Mouse (Mus musculus) brain, embryonic 18.5 days (tissue): Measurements from ENCODE around the gene Dock9.
"Not testable (repeated sequence)": the region's sequence is repeated elsewhere in the genome, so short reads cannot be mapped to it uniquely, and the experiment has no call there.

Source experiments
- DNase-seq: peaks from one replicate; pipeline ENCODE4 v3.0.0-alpha.2; 2012; ENCODE audit warnings: low read depth, low spot score

The Dock9 gene

DNA sequence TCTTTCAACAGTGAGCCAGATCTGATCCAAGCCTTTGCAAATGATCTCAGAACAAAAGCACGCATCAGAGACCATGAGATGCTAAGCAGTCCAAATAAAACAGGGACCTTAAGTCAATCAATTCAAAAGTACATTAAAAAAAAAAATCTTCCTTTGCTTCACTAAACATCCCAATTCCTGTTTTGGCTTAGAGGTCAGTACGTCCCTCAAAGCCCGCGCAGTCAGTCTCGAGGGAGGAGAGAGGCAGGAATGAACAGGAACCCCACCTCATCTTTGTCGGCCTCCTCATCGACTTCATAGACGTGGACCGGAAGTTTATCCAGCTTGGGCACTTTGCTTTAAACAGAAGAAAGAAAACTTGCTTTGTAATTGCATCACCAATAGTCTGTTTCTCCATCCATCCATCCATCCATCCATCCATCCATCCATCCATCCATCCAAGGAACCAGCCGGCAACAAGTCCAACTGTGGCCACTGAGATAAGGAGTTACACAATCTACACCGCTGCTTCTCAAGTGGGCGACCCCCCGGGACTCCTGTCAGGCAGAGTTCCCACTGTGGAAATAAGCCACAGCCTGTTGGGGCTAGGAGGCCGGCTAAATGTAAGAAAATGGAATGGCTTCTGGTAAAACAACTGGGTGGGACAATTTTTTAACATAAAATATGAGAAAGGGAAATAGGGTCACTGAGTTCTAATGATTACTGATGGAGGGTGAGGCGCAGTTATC, 137.3 kb downstream of the Dock9 start:
- no peak for DNase-seq

- no peak for DNase-seq
These were observed 138.4 kb downstream of the Dock9 start for GRCm38 (mm10) chr14:121659061-121659824.

DNA sequence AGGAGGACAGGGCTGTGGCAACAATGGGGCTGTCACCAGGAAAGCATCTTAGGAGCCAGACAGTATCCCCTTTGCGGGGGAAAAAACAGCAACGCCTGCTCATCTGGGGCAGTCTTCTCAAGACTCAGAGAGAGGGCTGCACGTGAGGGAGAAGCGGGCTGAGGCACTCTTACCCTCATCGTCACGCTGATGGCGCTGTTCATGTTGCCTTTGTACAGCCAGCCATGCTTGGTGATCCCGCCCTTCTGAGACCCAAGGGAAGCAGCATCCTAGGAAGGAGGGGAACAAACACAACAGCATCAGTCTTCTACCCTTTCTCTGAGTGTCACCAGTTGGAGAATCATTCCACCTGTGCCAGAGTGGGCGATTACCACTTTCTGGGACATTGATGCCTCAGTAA, 139.1 kb downstream of the Dock9 start:
- DNase-seq, result no peak

GRCm38 (mm10) chr14:121657633-121658032, 140.0 kb downstream of the Dock9 start:
- DNase-seq, result no peak

DNA sequence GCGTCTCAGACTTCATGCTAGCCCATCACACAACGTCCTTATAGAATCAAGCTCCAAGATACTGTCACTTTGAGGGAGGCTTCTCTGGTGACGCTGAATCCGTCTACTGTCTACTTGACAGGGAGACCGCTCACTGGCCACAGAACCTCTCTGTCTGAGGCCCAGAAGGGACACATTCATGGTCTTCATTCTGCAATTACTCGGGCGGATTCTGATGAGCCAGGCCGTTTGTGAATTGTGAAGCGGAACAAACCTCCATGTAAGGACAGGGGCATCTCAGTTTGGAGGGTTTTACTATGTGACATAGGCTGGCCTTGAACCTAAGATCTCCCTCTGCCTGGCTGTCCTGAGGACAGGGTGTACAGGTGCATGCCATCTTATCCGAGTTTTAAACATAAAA, 140.7 kb downstream of the Dock9 start:
- no peak for DNase-seq

GRCm38 (mm10) chr14:121654977-121655376, 142.7 kb downstream of the Dock9 start:
- no peak for DNase-seq

GRCm38 (mm10) chr14:121654416-121654967, 143.1 kb downstream of the Dock9 start:
- DNase-seq, result no peak

DNA sequence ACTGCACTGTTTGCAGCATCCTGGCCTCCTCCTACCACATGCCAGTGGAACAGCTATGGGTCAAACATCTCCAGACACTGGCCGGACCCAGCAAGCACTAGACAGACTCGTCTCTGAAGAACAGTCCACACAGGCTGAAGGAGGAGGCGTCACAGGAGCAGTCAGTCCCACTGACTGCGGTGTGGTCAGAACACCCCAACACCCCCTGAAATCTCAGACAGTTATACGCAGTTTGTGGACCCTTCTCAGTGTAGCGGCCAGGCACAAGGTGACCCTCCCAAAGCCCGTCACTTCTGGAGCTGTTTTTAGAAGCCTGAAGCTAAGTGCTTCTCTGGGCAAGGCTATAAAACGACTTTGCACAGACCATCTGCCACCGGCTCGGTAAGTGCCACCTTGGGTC, 143.9 kb downstream of the Dock9 start:
- DNase-seq, result no peak

DNA sequence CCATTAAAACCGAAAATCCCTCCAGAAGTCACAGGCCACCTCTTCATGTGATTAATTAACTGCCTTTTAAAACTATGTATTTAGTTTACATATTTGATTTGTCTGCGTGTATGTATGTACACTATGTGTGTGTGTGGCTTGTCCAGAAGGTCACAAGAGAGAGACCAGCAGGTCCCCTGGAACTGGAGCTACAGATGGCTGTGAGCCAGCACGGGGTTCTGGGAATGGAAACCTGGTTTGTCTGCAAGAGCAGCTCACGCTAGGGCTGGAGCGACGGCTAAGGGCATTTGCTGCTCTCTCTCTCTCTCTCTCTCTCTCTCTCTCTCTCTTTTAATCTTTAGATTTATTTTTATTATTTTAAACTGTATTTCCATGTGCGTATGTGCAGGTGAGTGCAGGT, 144.4 kb downstream of the Dock9 start:
- DNase-seq, result no peak

DNA sequence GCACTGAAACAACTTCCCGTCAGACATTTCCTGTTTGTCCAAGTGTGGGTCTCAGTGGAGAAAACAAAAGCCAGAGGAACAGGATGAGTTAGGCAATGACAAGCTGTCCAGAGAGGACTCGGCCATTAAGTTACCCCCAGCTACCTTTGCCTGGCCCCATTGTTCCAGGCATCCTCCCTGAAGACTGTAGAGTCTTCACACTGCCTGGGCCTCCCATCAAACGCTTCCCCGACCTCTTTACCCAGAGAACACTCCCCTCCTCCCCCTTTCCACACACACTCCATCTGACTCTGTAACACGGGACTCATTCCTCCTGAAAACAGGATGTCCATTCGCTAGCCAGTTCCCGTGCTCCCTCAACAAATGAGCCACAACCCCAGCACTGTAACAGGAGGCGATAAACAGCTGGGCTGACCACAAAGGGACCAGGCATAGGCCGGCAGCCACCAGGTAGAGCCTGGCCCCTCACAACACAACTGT, 149.0 kb downstream of the Dock9 start:
- no peak for DNase-seq

GRCm38 (mm10) chr14:121647693-121648092, 149.9 kb downstream of the Dock9 start:
- DNase-seq, result no peak

DNA sequence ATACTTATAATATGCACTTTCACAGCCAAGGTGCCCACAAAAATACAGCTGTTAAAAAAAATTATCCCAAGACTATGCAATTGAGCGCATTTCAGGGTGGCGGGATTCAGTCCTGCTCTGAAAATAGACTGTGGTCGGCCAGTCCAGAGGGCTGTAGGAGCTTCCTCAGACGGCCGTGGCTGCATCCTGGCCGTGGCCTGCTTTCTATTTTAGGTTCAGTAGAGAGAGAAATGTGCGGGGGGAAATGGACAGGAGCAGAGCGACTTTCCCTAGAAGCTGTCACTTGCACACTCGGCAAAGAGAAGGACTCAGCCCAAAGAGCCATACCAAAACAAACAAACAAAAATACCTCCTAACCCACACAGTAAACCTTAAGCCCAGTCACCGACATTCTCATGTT, 151.0 kb downstream of the Dock9 start:
- DNase-seq, result no peak

- DNase-seq, result no peak
These were observed 153.3 kb downstream of the Dock9 start for GRCm38 (mm10) chr14:121644302-121644701.

DNA sequence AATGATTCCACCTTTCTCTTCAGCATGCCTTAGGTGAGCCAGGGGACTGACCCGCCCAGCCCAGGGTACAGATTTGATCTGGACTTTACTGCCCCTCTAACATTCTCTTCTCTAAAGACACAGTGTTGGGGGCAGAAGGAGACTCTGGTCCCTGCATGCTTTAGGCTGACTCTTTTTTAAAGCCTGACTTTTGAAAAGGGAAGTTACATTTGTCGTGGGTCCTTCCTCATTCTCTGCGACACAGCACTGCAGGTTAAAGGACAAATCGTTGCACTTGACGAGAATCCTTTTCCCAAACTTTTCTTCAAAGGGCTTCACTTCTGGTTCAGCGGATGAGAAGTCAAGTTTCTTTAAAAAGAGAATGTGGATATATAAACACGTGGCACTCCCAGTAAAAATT, 156.4 kb downstream of the Dock9 start:
- DNase-seq, result no peak

DNA sequence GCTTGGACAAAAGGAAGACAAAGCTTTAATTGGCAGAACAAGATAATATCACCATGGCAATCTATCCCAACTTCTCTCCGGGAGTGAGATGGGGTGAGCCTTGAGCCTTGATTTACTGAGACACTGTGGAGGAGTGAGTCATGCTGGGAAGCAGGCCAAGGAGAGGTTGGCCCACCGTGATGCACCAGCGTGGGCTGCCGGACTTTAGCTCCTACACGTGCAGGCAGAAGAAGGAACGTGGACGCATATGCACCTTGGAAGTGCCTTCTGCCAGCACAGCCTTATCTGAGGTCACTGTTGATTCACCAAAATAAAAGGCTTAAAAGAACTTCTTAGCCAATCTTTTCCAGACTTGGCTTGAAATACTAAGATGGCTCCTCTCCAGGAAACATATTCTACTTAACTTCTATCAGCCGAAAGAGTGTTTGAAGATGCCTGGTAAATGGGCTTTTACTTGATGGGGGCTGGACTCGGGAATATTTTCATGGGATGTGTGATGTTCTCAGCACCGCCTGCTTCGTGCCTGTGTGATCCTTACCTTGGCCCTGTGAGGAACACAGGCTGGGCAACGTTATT, 160.6 kb downstream of the Dock9 start:
- no peak for DNase-seq

DNA sequence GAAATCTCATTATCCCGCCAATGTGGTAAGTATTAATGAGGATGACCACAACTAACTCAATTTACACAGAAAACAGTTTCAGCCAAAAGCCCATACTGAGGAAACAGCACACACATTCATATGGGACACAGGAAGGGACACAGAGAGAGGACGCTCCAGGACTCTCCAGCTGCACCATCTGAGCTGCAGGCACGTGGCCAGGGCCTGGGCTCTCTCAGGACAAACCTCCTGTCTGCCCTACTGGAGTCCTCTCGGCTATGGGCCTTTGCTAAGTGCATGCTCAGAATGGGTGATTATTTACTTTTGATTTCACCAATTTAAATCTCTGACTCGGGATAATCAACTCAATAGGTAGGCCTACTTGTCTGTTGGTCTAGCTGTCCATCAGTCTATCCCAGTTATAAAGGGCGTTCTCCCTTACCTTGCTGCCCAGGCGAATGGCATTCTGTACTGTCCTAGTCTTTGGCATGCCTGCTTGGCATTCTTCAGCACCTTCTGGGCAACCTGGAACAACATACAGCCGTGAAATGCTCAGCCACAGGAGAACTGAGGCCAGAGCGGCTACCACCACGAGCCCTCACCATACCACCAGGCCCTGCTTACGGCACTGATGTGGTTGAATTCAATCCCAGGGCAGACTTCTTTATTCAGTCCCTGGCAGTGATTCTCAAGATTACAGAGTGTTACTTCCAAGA, 162.8 kb downstream of the Dock9 start:
- no peak for DNase-seq

DNA sequence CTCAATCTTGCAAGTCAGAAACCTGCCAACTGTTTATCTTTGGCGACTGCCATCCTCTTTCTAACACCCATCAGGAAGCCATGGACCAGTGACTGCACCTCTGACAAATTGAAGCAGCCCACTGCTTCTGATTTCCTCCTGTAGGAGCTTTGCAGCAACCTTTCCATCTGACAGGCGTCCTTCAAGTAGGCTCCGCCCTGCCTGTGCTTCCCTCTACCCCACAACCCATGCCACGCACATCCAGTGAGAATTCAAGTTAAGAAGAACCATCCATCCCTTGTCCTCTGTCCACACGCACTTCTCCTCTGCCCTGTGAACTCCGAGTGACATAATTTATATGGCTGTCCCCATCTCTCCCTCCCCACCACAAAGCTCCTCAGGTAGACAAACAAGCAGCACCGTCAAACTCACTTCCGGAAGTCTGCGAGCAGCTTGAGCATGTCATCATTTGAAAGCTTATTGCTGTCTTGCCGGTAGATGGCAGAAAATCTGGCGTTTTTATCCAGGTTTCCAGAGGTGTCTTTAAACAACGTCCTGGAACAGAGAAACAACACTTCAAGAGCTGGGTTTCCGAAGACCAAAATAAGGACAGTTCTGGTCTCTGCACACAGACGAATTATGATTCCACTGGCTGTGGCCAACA, 163.4 kb downstream of the Dock9 start:
- no peak for DNase-seq

- DNase-seq, result no peak
These were observed 165.7 kb downstream of the Dock9 start for GRCm38 (mm10) chr14:121631934-121632333.

- no peak for DNase-seq
These were observed 170.9 kb downstream of the Dock9 start for GRCm38 (mm10) chr14:121626741-121627140.

DNA sequence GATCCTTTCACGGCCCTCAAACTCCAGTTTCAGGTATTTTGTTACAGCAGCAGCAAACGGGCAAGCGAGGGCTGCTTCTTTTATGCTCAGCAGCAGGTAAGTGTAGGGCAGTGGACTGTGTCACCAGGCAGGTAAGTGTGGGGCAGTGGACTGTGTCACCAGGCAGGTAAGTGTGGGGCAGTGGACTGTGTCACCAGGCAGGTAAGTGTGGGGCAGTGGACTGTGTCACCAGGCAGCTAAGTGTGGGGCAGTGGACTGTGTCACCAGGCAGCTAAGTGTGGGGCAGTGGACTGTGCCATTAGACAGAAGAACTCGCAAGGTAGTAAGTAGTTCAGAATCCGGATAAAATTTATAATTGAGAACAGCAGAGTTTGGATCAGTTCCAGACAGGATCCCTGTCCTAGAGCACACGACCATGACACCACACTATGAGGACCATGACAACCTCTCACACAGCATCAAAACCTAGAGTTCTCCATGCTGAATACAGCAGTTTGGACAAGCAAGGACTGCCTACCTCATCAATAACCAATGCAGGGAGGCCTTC, 173.6 kb downstream of the Dock9 start:
- not testable (repeated sequence) for DNase-seq

DNA sequence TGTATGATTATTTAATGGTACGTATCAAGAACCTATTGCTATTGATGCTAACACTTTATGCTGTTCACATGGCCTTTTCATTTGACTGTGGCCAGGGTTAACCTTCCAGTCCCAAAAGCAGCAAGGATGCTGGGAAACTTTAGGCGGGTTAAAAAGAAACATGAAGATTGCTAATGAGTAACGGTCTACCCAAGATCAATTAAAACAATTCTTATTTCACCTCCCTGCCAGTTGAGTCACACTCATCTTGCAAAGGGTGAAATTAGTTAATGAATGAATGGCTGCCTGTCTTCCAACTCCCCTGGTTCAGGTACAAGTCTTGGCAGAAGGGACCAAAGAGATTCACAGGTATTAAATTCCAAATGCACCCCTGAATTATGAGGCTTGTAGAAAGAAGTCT, 175.8 kb downstream of the Dock9 start:
- no peak for DNase-seq
